Mouse (Mus musculus): ENCODE measurements around the gene Siae. TPM values are rescaled to one million over a fixed set of nuclear protein-coding genes. Genes with fewer than 3 reads are reported as not detected.

Gene Siae
- total RNA-seq, 2 experiments from 2014 or later, result 9.4 to 16.9 TPM

- no peak for ATAC-seq (replicated peaks; ENCODE audit: poor library complexity)
Observed at GRCm38 (mm10) chr9:37568605-37569214, 13.2 kb downstream of the Siae start.

- ATAC-seq (replicated peaks; ENCODE audit: poor library complexity), result 0 out of 2 replicates have a peak, but pooled peaks have one; percentile 7
Observed at GRCm38 (mm10) chr9:37569231-37569835, 13.8 kb downstream of the Siae start.

- peak; percentile 4; the same call in 1 of the 2 replicates for ATAC-seq (replicated peaks; ENCODE audit: poor library complexity)
Observed at GRCm38 (mm10) chr9:37572204-37572876, 16.8 kb downstream of the Siae start.

GRCm38 (mm10) chr9:37576436-37576930 lies 21.0 kb downstream of the Siae start:
- ATAC-seq (replicated peaks; ENCODE audit: poor library complexity), result peak; percentile 86

- no peak for ATAC-seq (replicated peaks; ENCODE audit: poor library complexity)
Observed at GRCm38 (mm10) chr9:37583594-37583993, 28.1 kb downstream of the Siae start.

GRCm38 (mm10) chr9:37586718-37587117 lies 31.2 kb downstream of the Siae start:
- ATAC-seq (replicated peaks; ENCODE audit: poor library complexity), result no peak

- peak; percentile 24; the same call in 1 of the 2 replicates for ATAC-seq (replicated peaks; ENCODE audit: poor library complexity)
Observed at GRCm38 (mm10) chr9:37590381-37590780, 34.9 kb downstream of the Siae start.

GRCm38 (mm10) chr9:37592025-37592424 lies 36.5 kb downstream of the Siae start:
- peak; percentile 68 for ATAC-seq (replicated peaks; ENCODE audit: poor library complexity)

- peak; percentile 36; the same call in 1 of the 2 replicates for ATAC-seq (replicated peaks; ENCODE audit: poor library complexity)
Observed at GRCm38 (mm10) chr9:37592633-37593032, 37.1 kb downstream of the Siae start.

GRCm38 (mm10) chr9:37593690-37594089 lies 38.2 kb downstream of the Siae start:
- no peak for ATAC-seq (replicated peaks; ENCODE audit: poor library complexity)

- no peak for ATAC-seq (replicated peaks; ENCODE audit: poor library complexity)
Observed at GRCm38 (mm10) chr9:37595570-37595969, 40.1 kb downstream of the Siae start.

GRCm38 (mm10) chr9:37598637-37599036 lies 43.1 kb downstream of the Siae start:
- no peak for ATAC-seq (replicated peaks; ENCODE audit: poor library complexity)

GRCm38 (mm10) chr9:37600538-37601205 lies 45.2 kb downstream of the Siae start:
- ATAC-seq (replicated peaks; ENCODE audit: poor library complexity), result peak; percentile 78

- ATAC-seq (replicated peaks; ENCODE audit: poor library complexity), result no peak
Observed at GRCm38 (mm10) chr9:37605089-37605488, 49.6 kb downstream of the Siae start.

- no peak for ATAC-seq (replicated peaks; ENCODE audit: poor library complexity)
Observed at GRCm38 (mm10) chr9:37609558-37609957, 54.1 kb downstream of the Siae start.

GRCm38 (mm10) chr9:37613182-37613910 lies 57.8 kb downstream of the Siae start, which contains the start of gene Spa17:
TSS of gene Spa17 (minus strand) at chr9:37613722.
- ATAC-seq (replicated peaks; ENCODE audit: poor library complexity), result peak; percentile 93

- no peak; the same call in 1 of the 2 replicates for ATAC-seq (replicated peaks; ENCODE audit: poor library complexity)
Observed at GRCm38 (mm10) chr9:37613911-37614280, 58.4 kb downstream of the Siae start.

- no peak for ATAC-seq (replicated peaks; ENCODE audit: poor library complexity)
Observed at GRCm38 (mm10) chr9:37614316-37614715, 58.8 kb downstream of the Siae start.

GRCm38 (mm10) chr9:37615220-37615619 lies 59.7 kb downstream of the Siae start:
- ATAC-seq (replicated peaks; ENCODE audit: poor library complexity), result no peak

- peak; percentile 49 for ATAC-seq (replicated peaks; ENCODE audit: poor library complexity)
Observed at GRCm38 (mm10) chr9:37616770-37617169, 61.3 kb downstream of the Siae start.

- ATAC-seq (replicated peaks; ENCODE audit: poor library complexity), result no peak
Observed at GRCm38 (mm10) chr9:37621290-37621689, 65.8 kb downstream of the Siae start.
